Mouse (Mus musculus) NIH3T3 (cell line): ENCODE measurements around the gene Rbm20.

Experiments used
- DNase-seq: peaks from one replicate; pipeline ENCODE4 v3.0.0-alpha.2; 2012; ENCODE audit warnings: low read depth

Rbm20 gene

GRCm38 (mm10) chr19:53671432-53671831 is 5.7 kb upstream of the Rbm20 start:
- no peak for DNase-seq

GRCm38 (mm10) chr19:53674131-53674925 is 2.8 kb upstream of the Rbm20 start:
- peak; percentile 64 for DNase-seq

GRCm38 (mm10) chr19:53676228-53676627 is 878 bp upstream of the Rbm20 start:
- DNase-seq = no peak

- no peak for DNase-seq
Measured at GRCm38 (mm10) chr19:53679194-53679593, 2.1 kb downstream of the Rbm20 start.

- DNase-seq = no peak
Measured at GRCm38 (mm10) chr19:53679981-53680380, 2.9 kb downstream of the Rbm20 start.

GRCm38 (mm10) chr19:53682427-53682826 is 5.3 kb downstream of the Rbm20 start:
- DNase-seq = no peak

GRCm38 (mm10) chr19:53687592-53687991 is 10.5 kb downstream of the Rbm20 start:
- no peak for DNase-seq

GRCm38 (mm10) chr19:53690816-53691215 is 13.7 kb downstream of the Rbm20 start:
- DNase-seq = no peak

- DNase-seq = no peak
Measured at GRCm38 (mm10) chr19:53694020-53694419, 16.9 kb downstream of the Rbm20 start.

- peak; percentile 18 for DNase-seq
Measured at GRCm38 (mm10) chr19:53696079-53696478, 19.0 kb downstream of the Rbm20 start.

- no peak for DNase-seq
Measured at GRCm38 (mm10) chr19:53696655-53697054, 19.5 kb downstream of the Rbm20 start.

- no peak for DNase-seq
Measured at GRCm38 (mm10) chr19:53697376-53698126, 20.4 kb downstream of the Rbm20 start.

- peak; percentile 20 for DNase-seq
Measured at GRCm38 (mm10) chr19:53699671-53700070, 22.6 kb downstream of the Rbm20 start.

- DNase-seq = no peak
Measured at GRCm38 (mm10) chr19:53701434-53701833, 24.3 kb downstream of the Rbm20 start.

GRCm38 (mm10) chr19:53704895-53705823 is 28.1 kb downstream of the Rbm20 start:
- no peak for DNase-seq

GRCm38 (mm10) chr19:53708401-53708800 is 31.3 kb downstream of the Rbm20 start:
- peak; percentile 26 for DNase-seq

GRCm38 (mm10) chr19:53710861-53711260 is 33.8 kb downstream of the Rbm20 start:
- no peak for DNase-seq

- peak; percentile 47 for DNase-seq
Measured at GRCm38 (mm10) chr19:53711261-53711890, 34.3 kb downstream of the Rbm20 start.

- no peak for DNase-seq
Measured at GRCm38 (mm10) chr19:53712297-53713025, 35.4 kb downstream of the Rbm20 start.

GRCm38 (mm10) chr19:53713364-53713763 is 36.3 kb downstream of the Rbm20 start:
- no peak for DNase-seq

- no peak for DNase-seq
Measured at GRCm38 (mm10) chr19:53716469-53716868, 39.4 kb downstream of the Rbm20 start.
